ENCODE assay signal across 22 mouse cellular contexts in the genomic region with DNA sequence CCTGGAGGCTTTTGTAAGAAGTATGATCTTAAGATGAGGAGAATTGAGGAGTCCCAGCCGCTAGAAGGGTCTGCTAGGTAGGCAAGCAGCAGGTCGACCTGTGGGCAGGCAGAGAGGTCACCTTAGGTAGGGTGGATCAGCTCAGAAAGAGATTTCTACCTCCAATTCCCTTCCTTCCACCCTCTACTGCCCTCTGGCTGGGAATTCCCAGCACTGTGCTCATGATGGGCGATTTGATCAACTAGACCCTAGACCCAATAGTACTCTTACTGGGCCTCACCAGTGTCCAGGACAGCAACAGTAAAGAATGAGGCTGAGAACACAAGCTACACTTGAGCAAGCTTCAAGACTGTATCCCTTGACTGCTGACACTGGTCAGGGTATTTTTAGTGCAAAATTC. TPM values are rescaled to one million over a fixed set of nuclear protein-coding genes. Genes with fewer than 3 reads are reported as not detected.
DNase-seq lines count a peak whose midpoint lies in the region; ATAC-seq and TF ChIP-seq lines count a peak whose summit lies in the region.
"Had no signal": no experiment of that assay in that cellular context is flagged by ENCODE, and none has a peak within 500 bp of the region (broad histone marks: within the 10 kb centered on the region; RNA-seq: fewer than 3 reads in every experiment).

No protein-coding gene starts in this region.

- H3K9me3 ChIP-seq in forebrain, postnatal 0 days (ENCODE audit: low read length) = no peaks in the 10 kb centered on the region
- no peaks in the 10 kb centered on the region for H3K9me3 ChIP-seq in forebrain, embryonic 10.5 days
- no peaks in the 10 kb centered on the region for H3K9me3 ChIP-seq in intestine, postnatal 0 days (ENCODE audit: control insufficient read depth)
- no peaks in the 10 kb centered on the region for H3K9me3 ChIP-seq in intestine, embryonic 15.5 days
- H3K9me3 ChIP-seq in midbrain, postnatal 0 days (ENCODE audit: low read length) = no peaks in the 10 kb centered on the region
- no peaks in the 10 kb centered on the region for H3K9me3 ChIP-seq in midbrain, embryonic 14.5 days (ENCODE audit: control insufficient read depth, low read length)
- H3K9me3 ChIP-seq: embryonic facial prominence, embryonic 12.5 days; forebrain, embryonic 12.5 days; hindbrain, embryonic 13.5 days had no signal

- no peak overlapping the region for H3K9ac ChIP-seq in forebrain, postnatal 0 days
- no peak overlapping the region for H3K9ac ChIP-seq in intestine, postnatal 0 days (ENCODE audit: low read depth, low read length)
- H3K9ac ChIP-seq in intestine, embryonic 15.5 days = no peak overlapping the region
- no peak overlapping the region for H3K9ac ChIP-seq in midbrain, postnatal 0 days (replicated peaks; ENCODE audit: low read length, poor library complexity, severe bottlenecking)
- no peak overlapping the region for H3K9ac ChIP-seq in midbrain, embryonic 14.5 days (replicated peaks; ENCODE audit: low read length)
- H3K9ac ChIP-seq: embryonic facial prominence, embryonic 12.5 days; forebrain, embryonic 12.5 days; hindbrain, embryonic 13.5 days had no signal

- H3K4me3 ChIP-seq in forebrain, postnatal 0 days (ENCODE audit: low read depth, low read length) = no peak overlapping the region
- H3K4me3 ChIP-seq in forebrain, embryonic 10.5 days = no peak overlapping the region
- no peak overlapping the region for H3K4me3 ChIP-seq in intestine, postnatal 0 days (ENCODE audit: low read depth, low read length)
- no peak overlapping the region for H3K4me3 ChIP-seq in intestine, embryonic 15.5 days (replicated peaks)
- H3K4me3 ChIP-seq in midbrain, postnatal 0 days (ENCODE audit: low read depth, low read length) = no peak overlapping the region
- H3K4me3 ChIP-seq in midbrain, embryonic 14.5 days (replicated peaks; ENCODE audit: low read depth, low read length) = no peak overlapping the region
- H3K4me3 ChIP-seq: embryonic facial prominence, embryonic 12.5 days; forebrain, embryonic 12.5 days; hindbrain, embryonic 13.5 days had no signal

- H3K36me3 ChIP-seq in forebrain, postnatal 0 days (ENCODE audit: insufficient read depth) = no peaks in the 10 kb centered on the region
- no peaks in the 10 kb centered on the region for H3K36me3 ChIP-seq in forebrain, embryonic 10.5 days (replicated peaks)
- no peaks in the 10 kb centered on the region for H3K36me3 ChIP-seq in intestine, postnatal 0 days (ENCODE audit: control insufficient read depth, insufficient read depth)
- H3K36me3 ChIP-seq in intestine, embryonic 15.5 days = no peaks in the 10 kb centered on the region
- no peaks in the 10 kb centered on the region for H3K36me3 ChIP-seq in midbrain, postnatal 0 days (ENCODE audit: insufficient read depth, low read length)
- no peaks in the 10 kb centered on the region for H3K36me3 ChIP-seq in midbrain, embryonic 14.5 days (ENCODE audit: control insufficient read depth, insufficient read depth, low read length)
- H3K36me3 ChIP-seq: embryonic facial prominence, embryonic 12.5 days; forebrain, embryonic 12.5 days; hindbrain, embryonic 13.5 days had no signal

- no peaks in the 10 kb centered on the region for H3K4me1 ChIP-seq in forebrain, postnatal 0 days (ENCODE audit: insufficient read depth)
- no peaks in the 10 kb centered on the region for H3K4me1 ChIP-seq in forebrain, embryonic 10.5 days
- H3K4me1 ChIP-seq in intestine, postnatal 0 days (replicated peaks; ENCODE audit: control insufficient read depth, insufficient read depth, low read length) = no peaks in the 10 kb centered on the region
- no peaks in the 10 kb centered on the region for H3K4me1 ChIP-seq in intestine, embryonic 15.5 days (replicated peaks)
- no peaks in the 10 kb centered on the region for H3K4me1 ChIP-seq in midbrain, postnatal 0 days (ENCODE audit: insufficient read depth, low read length)
- no peaks in the 10 kb centered on the region for H3K4me1 ChIP-seq in midbrain, embryonic 14.5 days (ENCODE audit: control insufficient read depth, insufficient read depth, low read length)
- H3K4me1 ChIP-seq: embryonic facial prominence, embryonic 12.5 days; forebrain, embryonic 12.5 days; hindbrain, embryonic 13.5 days had no signal

- H3K27me3 ChIP-seq in forebrain, postnatal 0 days (ENCODE audit: insufficient read depth, low read length) = no peaks in the 10 kb centered on the region
- peaks cover 37% of the 10 kb centered on the region for H3K27me3 ChIP-seq in forebrain, embryonic 10.5 days (ENCODE audit: poor library complexity, severe bottlenecking)
- H3K27me3 ChIP-seq in intestine, postnatal 0 days (replicated peaks; ENCODE audit: control insufficient read depth, insufficient read depth, low read length) = no peaks in the 10 kb centered on the region
- H3K27me3 ChIP-seq in intestine, embryonic 15.5 days (replicated peaks) = no peaks in the 10 kb centered on the region
- no peaks in the 10 kb centered on the region for H3K27me3 ChIP-seq in midbrain, postnatal 0 days (ENCODE audit: insufficient read depth, low read length)
- H3K27me3 ChIP-seq in midbrain, embryonic 14.5 days (ENCODE audit: control insufficient read depth, insufficient read depth, low read length) = no peaks in the 10 kb centered on the region
- H3K27me3 ChIP-seq: embryonic facial prominence, embryonic 12.5 days; forebrain, embryonic 12.5 days; hindbrain, embryonic 13.5 days had no signal

- no peak for DNase-seq in forebrain, postnatal 0 days
- DNase-seq in forebrain, embryonic 10.5 days (ENCODE audit: extremely low spot score, low spot score) = no peak
- DNase-seq in midbrain, postnatal 0 days (ENCODE audit: low spot score) = no peak
- no peak for DNase-seq in midbrain, embryonic 14.5 days
- DNase-seq in urinary bladder, postnatal 10 days (ENCODE audit: low spot score) = no peak
- DNase-seq: adrenal gland, adult 2 months; adrenal gland, postnatal 25 days; gastrocnemius, postnatal 36 days; heart, adult 11 months; heart, postnatal 14 days had no signal

- H3K4me2 ChIP-seq in forebrain, postnatal 0 days (ENCODE audit: low read depth) = no peak overlapping the region
- H3K4me2 ChIP-seq in intestine, postnatal 0 days (replicated peaks; ENCODE audit: low read depth) = no peak overlapping the region
- no peak overlapping the region for H3K4me2 ChIP-seq in intestine, embryonic 15.5 days (replicated peaks)
- H3K4me2 ChIP-seq in midbrain, postnatal 0 days (ENCODE audit: low read depth, low read length, poor library complexity, severe bottlenecking) = no peak overlapping the region
- H3K4me2 ChIP-seq in midbrain, embryonic 14.5 days (ENCODE audit: low read length) = no peak overlapping the region
- H3K4me2 ChIP-seq: embryonic facial prominence, embryonic 12.5 days; forebrain, embryonic 12.5 days; hindbrain, embryonic 13.5 days had no signal

- TF ChIP-seq CTCF in forebrain, postnatal 0 days (IDR thresholded peaks at IDR 0.05; ENCODE audit: low read depth) = peak; percentile 33
- peak; percentile 30; the same call in 1 of the 2 replicates for TF ChIP-seq CTCF in intestine, postnatal 0 days (IDR thresholded peaks at IDR 0.05; ENCODE audit: low read depth)
- TF ChIP-seq CTCF in midbrain, postnatal 0 days (IDR thresholded peaks at IDR 0.05) = peak; percentile 58

- 64% methylated on average over 3 of the region's 3 CpGs for WGBS in forebrain, postnatal 0 days
- WGBS in forebrain, embryonic 10.5 days = 65% methylated on average over 3 of the region's 3 CpGs
- 66% methylated on average over 3 of the region's 3 CpGs for WGBS in intestine, postnatal 0 days
- 50% methylated on average over 3 of the region's 3 CpGs for WGBS in intestine, embryonic 15.5 days
- 75% methylated on average over 3 of the region's 3 CpGs for WGBS in midbrain, postnatal 0 days
- WGBS in midbrain, embryonic 14.5 days = 74% methylated on average over 3 of the region's 3 CpGs

- ATAC-seq in forebrain, postnatal 0 days = no peak
- no peak for ATAC-seq in intestine, postnatal 0 days
- ATAC-seq in intestine, embryonic 15.5 days = no peak
- no peak for ATAC-seq in midbrain, postnatal 0 days (ENCODE audit: low FRiP score)
- ATAC-seq in midbrain, embryonic 14.5 days (ENCODE audit: low FRiP score, low TSS enrichment) = no peak
- ATAC-seq: forebrain, embryonic 16.5 days; Patski had no signal

- no peak overlapping the region for H3K27ac ChIP-seq in forebrain, postnatal 0 days (ENCODE audit: low read depth, low read length)
- H3K27ac ChIP-seq in forebrain, embryonic 10.5 days = no peak overlapping the region
- no peak overlapping the region for H3K27ac ChIP-seq in intestine, postnatal 0 days (ENCODE audit: low read depth, low read length)
- H3K27ac ChIP-seq in intestine, embryonic 15.5 days = no peak overlapping the region
- H3K27ac ChIP-seq in midbrain, postnatal 0 days (ENCODE audit: low read depth, low read length) = no peak overlapping the region
- no peak overlapping the region for H3K27ac ChIP-seq in midbrain, embryonic 14.5 days (replicated peaks; ENCODE audit: low read depth, low read length)
- H3K27ac ChIP-seq: embryonic facial prominence, embryonic 12.5 days; forebrain, embryonic 12.5 days; hindbrain, embryonic 13.5 days had no signal

RNA-seq across cellular contexts. Expression of gene Drp2, which starts 23.0 kb away (rescaled TPM):
- total RNA-seq in forebrain, postnatal 0 days (2014; rRNA removed) = 35.6 and 38.2 TPM in 2 replicates
- 6.7 and 10.1 TPM in 2 replicates for polyA plus RNA-seq in forebrain, postnatal 0 days (2015; fragmentation: Nextera tagmentation; extraction: Ambion mirVana)
- 1.7 TPM in 2 replicates for polyA plus RNA-seq in forebrain, embryonic 10.5 days (2016; fragmentation: Nextera tagmentation; extraction: Ambion mirVana)
- 0.16 and 0.34 TPM in 2 replicates for polyA plus RNA-seq in intestine, postnatal 0 days (2015; fragmentation: Nextera tagmentation; extraction: Ambion mirVana)
- polyA plus RNA-seq in intestine, embryonic 15.5 days (2015; fragmentation: Nextera tagmentation; extraction: Ambion mirVana) = 1.0 TPM in 2 replicates
- 37.2 and 38.3 TPM in 2 replicates for total RNA-seq in midbrain, postnatal 0 days (2014; rRNA removed)
- polyA plus RNA-seq in midbrain, postnatal 0 days (2015; fragmentation: Nextera tagmentation; extraction: Ambion mirVana) = 8.3 and 9.5 TPM in 2 replicates
- polyA plus RNA-seq in midbrain, embryonic 14.5 days (2014; fragmentation: Nextera tagmentation; extraction: Ambion mirVana) = 23.2 and 25.2 TPM in 2 replicates
- total RNA-seq: hematopoietic stem cell, adult 5-6 weeks had no signal

RNA-seq across cellular contexts. Expression of gene Taf7l, which starts 49.0 kb away (rescaled TPM):
- total RNA-seq in forebrain, postnatal 0 days (2014; rRNA removed) = not detected in 2 replicates
- polyA plus RNA-seq in forebrain, postnatal 0 days (2015; fragmentation: Nextera tagmentation; extraction: Ambion mirVana) = 0.24 TPM in 1 of 2 replicates, not detected in the other
- polyA plus RNA-seq in forebrain, embryonic 10.5 days (2016; fragmentation: Nextera tagmentation; extraction: Ambion mirVana) = 0.07 TPM in 1 of 2 replicates, not detected in the other
- polyA plus RNA-seq in intestine, postnatal 0 days (2015; fragmentation: Nextera tagmentation; extraction: Ambion mirVana) = not detected in 2 replicates
- not detected in 2 replicates for polyA plus RNA-seq in intestine, embryonic 15.5 days (2015; fragmentation: Nextera tagmentation; extraction: Ambion mirVana)
- not detected in 2 replicates for total RNA-seq in midbrain, postnatal 0 days (2014; rRNA removed)
- 0.09 and 0.23 TPM in 2 replicates for polyA plus RNA-seq in midbrain, postnatal 0 days (2015; fragmentation: Nextera tagmentation; extraction: Ambion mirVana)
- 0.34 TPM in 1 of 2 replicates, not detected in the other for polyA plus RNA-seq in midbrain, embryonic 14.5 days (2014; fragmentation: Nextera tagmentation; extraction: Ambion mirVana)
- total RNA-seq: adrenal gland, adult 2 months; adrenal gland, postnatal 25 days; common myeloid progenitor, adult 5-6 weeks; gastrocnemius, adult 18-20 months; gastrocnemius, postnatal 36 days; heart, postnatal 14 days; hematopoietic stem cell, adult 5-6 weeks had no signal
- polyA plus RNA-seq: adrenal gland, adult 2 months; C2C12; forebrain, embryonic 12.5 days; heart, embryonic 14.5 days; Patski had no signal
